Mouse (Mus musculus) intestine, postnatal 0 days (tissue): ENCODE data around the gene Habp4. TPM values are rescaled to one million over a fixed set of nuclear protein-coding genes. Genes with fewer than 3 reads are reported as not detected.
A peak's percentile ranks its signal among the peaks of the same experiment; 100 is the strongest.

Experiments
- ATAC-seq: fragments of 200-750 bp; cut with Nextera tagmentation; 2 replicates; pipeline ENCODE4 v1.8.0; 2017; ENCODE audit warnings: mild to moderate bottlenecking, moderate TSS enrichment, moderate library complexity
- H3K27ac ChIP-seq: fragments of 300-500 bp; sonication (generic); 2 replicates; pipeline ENCODE4 v1.5.1; 2014; ENCODE audit warnings: mild to moderate bottlenecking, low read depth, low read length, moderate library complexity
- H3K27me3 ChIP-seq: fragments of 300-500 bp; sonication (generic); replicated peaks from 2 replicates; pipeline ENCODE4 v1.6.1; 2014; ENCODE audit warnings: low read length, mixed read lengths; ENCODE audit not compliant: control insufficient read depth, insufficient read depth
- H3K36me3 ChIP-seq: fragments of 300-500 bp; sonication (generic); 2 replicates; pipeline ENCODE4 v1.6.1; 2014; ENCODE audit warnings: mild to moderate bottlenecking, moderate library complexity; ENCODE audit not compliant: control insufficient read depth, insufficient read depth
- H3K4me1 ChIP-seq: fragments of 300-500 bp; sonication (generic); replicated peaks from 2 replicates; pipeline ENCODE4 v1.6.1; 2014; ENCODE audit warnings: antibody characterized with exemption, low read length, mixed read lengths; ENCODE audit not compliant: control insufficient read depth, insufficient read depth
- H3K4me2 ChIP-seq: fragments of 300-500 bp; sonication (generic); replicated peaks from 2 replicates; pipeline ENCODE4 v1.6.1; 2014; ENCODE audit warnings: low read depth, mild to moderate bottlenecking, moderate library complexity
- H3K4me3 ChIP-seq: fragments of 300-500 bp; sonication (generic); 2 replicates; pipeline ENCODE4 v1.5.1; 2014; ENCODE audit warnings: low read depth, low read length
- H3K9ac ChIP-seq: fragments of 300-500 bp; sonication (generic); 2 replicates; pipeline ENCODE4 v1.6.1; 2014; ENCODE audit warnings: mild to moderate bottlenecking, low read depth, low read length
- H3K9me3 ChIP-seq: fragments of 300-500 bp; sonication (generic); 2 replicates; pipeline ENCODE4 v1.6.1; 2016; ENCODE audit warnings: mixed run types; ENCODE audit not compliant: control insufficient read depth
- CTCF ChIP-seq: sonication (generic); IDR thresholded peaks from 2 replicates; pipeline ENCODE4 v1.5.1; 2016; ENCODE audit warnings: low read depth, mild to moderate bottlenecking, control low read depth, antibody characterized with exemption, moderate library complexity
- WGBS: fragments of 180-500 bp; shearing (Covaris S2); extraction: QIAGEN DNeasy Blood & Tissue Kit; methylation state at CpG from one replicate; pipeline ENCODE4 v1.1.7; 2014; 5-methylcytosine and 5-hydroxymethylcytosine counted together
- polyA plus RNA-seq: library from polyadenylated mRNA; unstranded; fragments of >200 nt; fragmentation: Nextera tagmentation; extraction: Ambion mirVana; gene quantifications from 2 replicates; pipeline ENCODE4 v1.2.1, GENCODE M21; 2015

The Habp4 gene
- polyA plus RNA-seq, 1 experiment from 2014 or later, result 12.7 TPM

DNA sequence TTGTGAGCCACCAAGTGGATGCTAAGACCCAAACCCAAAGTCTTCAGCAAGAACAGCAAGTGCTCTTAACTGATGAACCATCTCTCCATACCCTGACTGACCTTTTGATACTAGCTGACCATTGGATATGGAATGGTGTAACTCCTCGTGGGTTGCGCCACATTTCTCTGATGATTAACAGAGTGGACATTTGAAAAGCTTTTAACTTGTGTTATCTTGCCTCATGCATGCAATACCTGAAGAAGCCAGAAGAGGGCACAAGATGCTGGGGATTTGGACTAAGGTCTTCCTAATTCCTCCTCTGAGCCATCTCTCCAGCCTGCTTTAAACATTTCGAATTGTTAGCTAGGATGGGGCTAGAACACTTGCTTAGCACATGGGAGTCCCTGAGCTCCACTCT is 19.3 kb downstream of the Habp4 start:
- Histone ChIP-seq H3K36me3 (peaks cover 12% of the 10 kb centered on the region; the same call in 1 of the 2 replicates), H3K4me2 (no peak overlapping the region), H3K27ac (no peak overlapping the region), H3K9me3 (no peaks in the 10 kb centered on the region), H3K9ac (no peak overlapping the region), H3K27me3 (no peaks in the 10 kb centered on the region), H3K4me1 (no peaks in the 10 kb centered on the region), H3K4me3 (no peak overlapping the region)
- no peak for ATAC-seq
- peak; percentile 80 for TF ChIP-seq CTCF
- 74% methylated on average over 3 of the region's 3 CpGs for WGBS

DNA sequence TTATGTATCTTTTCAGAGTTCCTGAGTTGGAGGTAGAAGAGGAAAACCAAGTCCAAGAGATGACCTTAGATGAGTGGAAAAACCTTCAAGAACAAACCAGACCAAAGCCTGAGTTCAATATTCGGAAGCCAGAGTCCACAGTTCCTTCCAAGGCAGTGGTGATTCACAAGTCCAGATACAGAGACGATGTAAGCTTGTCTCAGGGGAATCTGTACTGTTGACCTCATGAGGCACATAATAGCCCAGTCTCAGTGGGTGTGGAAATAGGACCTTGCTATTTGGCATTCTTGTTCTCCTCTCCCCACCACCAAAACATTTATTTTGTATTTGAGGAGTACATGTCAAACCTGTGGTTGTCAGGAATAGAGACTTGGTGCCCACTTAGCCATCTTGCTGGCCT is 20.5 kb downstream of the Habp4 start:
- no peak for TF ChIP-seq CTCF
- H3K4me2 ChIP-seq, result no peak overlapping the region
- H3K27me3 ChIP-seq, result no peaks in the 10 kb centered on the region
- H3K9ac ChIP-seq, result no peak overlapping the region
- 59% methylated on average over 2 of the region's 2 CpGs for WGBS
- no peaks in the 10 kb centered on the region for H3K9me3 ChIP-seq
- H3K36me3 ChIP-seq, result peaks cover 5% of the 10 kb centered on the region; the same call in 1 of the 2 replicates
- 0 out of 2 replicates have a peak, but pooled peaks have one; percentile 44 for ATAC-seq
- no peaks in the 10 kb centered on the region for H3K4me1 ChIP-seq
- no peak overlapping the region for H3K27ac ChIP-seq
- H3K4me3 ChIP-seq, result no peak overlapping the region

DNA sequence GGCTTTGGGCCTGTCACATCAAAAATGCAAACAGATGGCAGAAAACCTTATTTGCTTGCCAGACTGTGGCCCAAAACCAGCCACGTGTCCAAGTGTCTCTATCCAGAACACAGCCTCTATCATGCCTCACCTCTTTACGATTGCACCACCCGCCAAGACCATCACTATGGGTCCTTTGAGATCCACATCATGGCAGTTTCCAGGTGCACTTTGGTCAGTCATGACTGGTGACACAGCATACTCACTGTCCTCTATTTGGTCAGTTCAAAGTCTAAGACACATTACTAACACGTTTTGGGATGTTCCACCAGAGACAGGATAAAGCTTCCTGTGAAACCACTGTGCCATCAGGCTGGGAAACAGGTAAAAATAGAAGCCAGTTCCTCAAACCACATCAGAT is 22.0 kb downstream of the Habp4 start:
- peak; percentile 37; the same call in 1 of the 2 replicates for ATAC-seq

GRCm38 (mm10) chr13:64184361-64184760 is 22.7 kb downstream of the Habp4 start:
- no peak overlapping the region for H3K4me3 ChIP-seq
- no peak for ATAC-seq
- WGBS, result 91% methylated on average over 10 of the region's 10 CpGs
- H3K9me3 ChIP-seq, result no peaks in the 10 kb centered on the region
- H3K4me1 ChIP-seq, result no peaks in the 10 kb centered on the region
- H3K27ac ChIP-seq, result no peak overlapping the region
- TF ChIP-seq CTCF, result no peak
- peaks cover 8% of the 10 kb centered on the region; the same call in 1 of the 2 replicates for H3K36me3 ChIP-seq
- no peak overlapping the region for H3K4me2 ChIP-seq
- no peaks in the 10 kb centered on the region for H3K27me3 ChIP-seq
- no peak overlapping the region for H3K9ac ChIP-seq

More for the DNA sequence above, 22.0 kb downstream of the Habp4 start:
- no peak for TF ChIP-seq CTCF
- Histone ChIP-seq H3K27me3 (no peaks in the 10 kb centered on the region), H3K4me2 (no peak overlapping the region), H3K27ac (no peak overlapping the region), H3K4me1 (no peaks in the 10 kb centered on the region), H3K9ac (no peak overlapping the region), H3K4me3 (no peak overlapping the region), H3K9me3 (no peaks in the 10 kb centered on the region), H3K36me3 (peaks cover 8% of the 10 kb centered on the region; the same call in 1 of the 2 replicates)
- 56% methylated on average over 4 of the region's 4 CpGs for whole genome bisulfite sequencing

DNA sequence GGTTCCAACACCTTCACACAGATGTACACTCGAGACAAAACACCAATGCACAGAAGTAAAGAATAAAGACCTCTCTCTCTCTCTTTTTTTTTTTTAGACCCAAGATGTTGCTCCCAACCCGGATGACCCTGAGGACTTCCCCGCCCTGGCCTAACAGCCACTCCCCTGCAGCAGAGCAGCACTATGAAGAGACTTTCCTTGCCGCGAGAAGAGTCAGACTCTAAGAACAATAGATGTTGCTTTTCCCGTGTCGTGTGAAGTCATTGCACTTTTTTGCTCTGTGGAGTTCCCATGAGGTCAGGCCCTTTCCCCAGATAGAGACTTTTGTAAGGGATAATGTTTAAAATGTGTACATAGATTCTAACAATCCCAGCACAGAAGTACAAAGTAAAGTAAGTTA is 23.6 kb downstream of the Habp4 start:
- H3K4me3 ChIP-seq, result no peak overlapping the region
- H3K4me2 ChIP-seq, result no peak overlapping the region
- H3K9ac ChIP-seq, result no peak overlapping the region
- ATAC-seq, result no peak
- no peaks in the 10 kb centered on the region for H3K4me1 ChIP-seq
- peaks cover 8% of the 10 kb centered on the region; the same call in 1 of the 2 replicates for H3K36me3 ChIP-seq
- H3K9me3 ChIP-seq, result no peaks in the 10 kb centered on the region
- WGBS, result 67% methylated on average over 7 of the region's 7 CpGs
- H3K27ac ChIP-seq, result no peak overlapping the region
- H3K27me3 ChIP-seq, result no peaks in the 10 kb centered on the region
- TF ChIP-seq CTCF, result no peak

DNA sequence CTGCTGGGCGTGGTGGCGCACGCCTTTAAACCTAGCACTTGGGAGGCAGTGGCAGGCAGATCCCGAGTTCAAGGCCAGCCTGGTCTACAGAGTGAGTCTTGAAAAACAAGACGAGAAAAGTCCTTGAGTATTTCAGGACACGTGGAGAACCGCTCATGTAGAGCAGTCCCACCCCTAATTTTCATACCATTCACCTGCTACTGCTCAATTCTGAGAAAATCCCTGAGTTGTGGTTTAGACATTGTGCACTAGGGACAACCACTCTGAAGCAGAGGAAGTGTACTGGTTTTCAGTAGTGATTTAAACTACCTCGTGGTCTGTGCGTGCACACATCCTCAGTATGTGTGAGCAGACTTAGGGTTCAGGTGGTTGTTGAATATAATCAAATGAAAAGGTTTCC is 24.0 kb downstream of the Habp4 start:
- no peak for ATAC-seq
- no peak for TF ChIP-seq CTCF
- 87% methylated on average over 9 of the region's 9 CpGs for WGBS
- peaks cover 8% of the 10 kb centered on the region; the same call in 1 of the 2 replicates for H3K36me3 ChIP-seq
- H3K4me1 ChIP-seq, result no peaks in the 10 kb centered on the region
- no peak overlapping the region for H3K27ac ChIP-seq
- H3K4me3 ChIP-seq, result no peak overlapping the region
- no peaks in the 10 kb centered on the region for H3K27me3 ChIP-seq
- no peak overlapping the region for H3K4me2 ChIP-seq
- H3K9me3 ChIP-seq, result no peaks in the 10 kb centered on the region
- no peak overlapping the region for H3K9ac ChIP-seq

GRCm38 (mm10) chr13:64186516-64186915 is 24.9 kb downstream of the Habp4 start:
- 93% methylated on average over 4 of the region's 4 CpGs for WGBS
- no peaks in the 10 kb centered on the region for H3K9me3 ChIP-seq
- no peak overlapping the region for H3K27ac ChIP-seq
- no peaks in the 10 kb centered on the region for H3K4me1 ChIP-seq
- no peak for ATAC-seq
- H3K4me2 ChIP-seq, result no peak overlapping the region
- no peak overlapping the region for H3K4me3 ChIP-seq
- TF ChIP-seq CTCF, result no peak
- no peaks in the 10 kb centered on the region for H3K27me3 ChIP-seq
- no peak overlapping the region for H3K9ac ChIP-seq
- H3K36me3 ChIP-seq, result peaks cover 8% of the 10 kb centered on the region; the same call in 1 of the 2 replicates
